Mouse (Mus musculus): ENCODE measurements around the gene Fut4. TPM values are rescaled to one million over a fixed set of nuclear protein-coding genes. Genes with fewer than 3 reads are reported as not detected.

Gene Fut4
- polyA plus RNA-seq, 1 experiment from 2014 or later: 1.7 TPM

Other genes with a start within 250 kb of the Fut4 start
- 8.5 and 9.5 TPM in 2 replicates for gene Amotl1, start 107.3 kb downstream of the Fut4 start, polyA plus RNA-seq (2014; fragmentation: Nextera tagmentation; extraction: Ambion mirVana)
- 0.10 and 0.19 TPM in 2 replicates for gene Piwil4, start 11.7 kb downstream of the Fut4 start, polyA plus RNA-seq (2014; fragmentation: Nextera tagmentation; extraction: Ambion mirVana)
- gene 1700012B09Rik, start 18.6 kb upstream of the Fut4 start, polyA plus RNA-seq (2014; fragmentation: Nextera tagmentation; extraction: Ambion mirVana): not detected in 2 replicates
- 33.5 and 41.9 TPM in 2 replicates for gene Mre11a, start 32.3 kb upstream of the Fut4 start, polyA plus RNA-seq (2014; fragmentation: Nextera tagmentation; extraction: Ambion mirVana)
- gene Ankrd49, start 32.5 kb upstream of the Fut4 start, polyA plus RNA-seq (2014; fragmentation: Nextera tagmentation; extraction: Ambion mirVana): 65.1 and 67.8 TPM in 2 replicates
- gene Gpr83, start 107.8 kb upstream of the Fut4 start, polyA plus RNA-seq (2014; fragmentation: Nextera tagmentation; extraction: Ambion mirVana): not detected in 2 replicates
- not detected in 2 replicates for gene Izumo1r, start 151.6 kb upstream of the Fut4 start, polyA plus RNA-seq (2014; fragmentation: Nextera tagmentation; extraction: Ambion mirVana)